Mouse (Mus musculus) embryo, embryonic 11.5 days (tissue): Measurements from ENCODE around the gene Zfp791.
"Not testable (repeated sequence)": the region's sequence is repeated elsewhere in the genome, so short reads cannot be mapped to it uniquely, and the experiment has no call there.

Experiments
- DNase-seq: peaks from one replicate; pipeline ENCODE4 v3.0.0-alpha.2; 2012; ENCODE audit warnings: low read depth, low spot score

Gene Zfp791

DNA sequence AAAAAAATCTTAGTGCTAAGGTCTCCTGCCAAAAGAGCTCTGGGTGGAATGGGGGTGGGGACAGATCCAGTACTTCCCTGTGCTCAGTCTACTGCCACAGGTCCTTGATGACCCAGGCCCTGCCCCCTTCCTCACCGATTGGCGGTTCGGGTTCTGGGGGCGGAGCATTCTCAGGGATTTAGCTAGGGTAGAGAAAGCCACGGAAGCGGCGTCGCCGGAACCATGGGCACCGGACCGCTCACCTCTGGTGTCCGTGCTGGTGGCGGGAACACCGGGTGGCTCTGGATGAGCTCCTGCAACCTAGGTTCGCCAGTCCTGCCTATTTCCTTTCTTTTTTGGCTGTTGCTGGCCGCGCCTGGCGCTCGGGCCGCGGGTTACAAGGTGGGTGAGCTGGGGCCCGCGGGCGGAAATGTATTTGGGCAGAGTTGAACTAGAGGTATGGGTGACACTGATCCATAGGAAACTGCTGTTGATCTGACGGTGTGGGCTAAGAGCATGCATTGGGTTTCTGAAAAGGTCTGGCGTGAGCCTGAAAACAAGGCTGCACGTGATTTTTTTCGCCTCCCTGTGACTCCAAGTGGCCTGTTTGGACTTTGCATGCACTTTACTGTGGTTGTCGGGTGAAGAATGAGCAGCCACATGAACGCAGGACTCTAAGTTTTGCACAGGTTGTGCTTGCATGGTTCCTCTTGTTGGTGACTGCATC is 39.6 kb downstream of the Zfp791 start, which contains the start of gene Man2b1:
Man2b1 (plus strand) TSS at position 163 of the 706 bp plus-strand sequence.
- DNase-seq = peak; percentile 51

GRCm38 (mm10) chr8:85082169-85082568 is 40.7 kb downstream of the Zfp791 start:
- not testable (repeated sequence) for DNase-seq

DNA sequence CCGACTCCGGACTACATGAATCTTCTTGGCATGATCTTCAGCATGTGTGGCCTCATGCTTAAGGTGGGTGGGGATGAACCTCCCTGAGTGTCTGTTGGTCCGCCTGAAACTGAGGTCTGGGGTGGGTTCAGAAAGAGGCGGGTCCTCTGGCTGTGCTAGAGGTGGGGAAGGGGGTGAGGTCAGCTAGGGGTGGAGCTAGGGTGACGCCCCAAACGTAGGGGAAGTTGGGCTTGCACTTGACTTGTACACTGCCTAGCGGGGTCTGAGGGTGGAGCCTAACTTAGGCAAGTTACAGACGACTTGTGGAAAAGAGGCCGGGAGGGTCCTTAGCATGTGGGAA is 41.7 kb downstream of the Zfp791 start, which contains the start of gene Wdr83:
Wdr83 (minus strand) TSS at position 91 of the 340 bp plus-strand sequence.
- DNase-seq = peak; percentile 37

GRCm38 (mm10) chr8:85080532-85081215 is 42.2 kb downstream of the Zfp791 start, which contains the start of gene Wdr83os:
Wdr83os (plus strand) TSS chr8:85080740.
- DNase-seq = peak; percentile 66

DNA sequence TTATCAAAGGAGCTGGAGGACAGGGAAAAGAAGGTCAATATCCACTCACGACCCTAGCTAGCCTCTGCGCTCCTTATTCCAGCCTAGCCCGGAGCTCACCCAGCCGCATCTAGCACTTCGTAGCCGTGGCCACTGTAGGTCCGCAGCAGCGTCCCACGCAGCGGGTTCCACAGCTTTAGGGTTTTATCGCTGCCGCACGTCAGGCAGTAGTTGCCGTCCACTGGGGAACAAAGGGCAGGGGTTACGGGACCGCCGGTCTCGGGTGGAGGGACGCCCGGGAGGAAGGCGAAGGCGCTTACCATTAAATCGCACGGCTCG is 42.7 kb downstream of the Zfp791 start:
- DNase-seq = no peak

GRCm38 (mm10) chr8:85076993-85077392 is 45.9 kb downstream of the Zfp791 start:
- DNase-seq = peak; percentile 71

GRCm38 (mm10) chr8:85076001-85076400 is 46.9 kb downstream of the Zfp791 start:
- no peak for DNase-seq

DNA sequence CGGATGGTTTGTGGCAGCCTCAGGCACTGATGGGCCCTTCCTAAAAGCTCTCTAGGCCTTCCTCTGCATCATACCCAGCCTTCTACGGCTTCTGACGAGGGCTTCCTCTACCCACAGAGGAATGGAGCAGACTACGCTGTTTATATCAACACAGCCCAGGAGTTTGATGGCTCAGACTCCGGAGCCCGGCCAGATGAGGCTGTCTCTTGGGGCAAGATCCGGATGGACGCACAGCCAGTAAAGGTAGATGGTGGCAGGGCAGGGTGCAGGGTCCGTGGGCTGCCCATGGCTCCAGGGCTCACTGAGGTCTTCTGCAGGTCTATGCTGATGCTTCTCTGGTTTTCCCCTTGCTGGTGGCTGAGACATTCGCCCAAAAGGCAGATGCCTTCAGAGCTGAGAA is 48.3 kb downstream of the Zfp791 start:
- DNase-seq = no peak

- no peak for DNase-seq
These were observed 48.7 kb downstream of the Zfp791 start for GRCm38 (mm10) chr8:85074167-85074566.

DNA sequence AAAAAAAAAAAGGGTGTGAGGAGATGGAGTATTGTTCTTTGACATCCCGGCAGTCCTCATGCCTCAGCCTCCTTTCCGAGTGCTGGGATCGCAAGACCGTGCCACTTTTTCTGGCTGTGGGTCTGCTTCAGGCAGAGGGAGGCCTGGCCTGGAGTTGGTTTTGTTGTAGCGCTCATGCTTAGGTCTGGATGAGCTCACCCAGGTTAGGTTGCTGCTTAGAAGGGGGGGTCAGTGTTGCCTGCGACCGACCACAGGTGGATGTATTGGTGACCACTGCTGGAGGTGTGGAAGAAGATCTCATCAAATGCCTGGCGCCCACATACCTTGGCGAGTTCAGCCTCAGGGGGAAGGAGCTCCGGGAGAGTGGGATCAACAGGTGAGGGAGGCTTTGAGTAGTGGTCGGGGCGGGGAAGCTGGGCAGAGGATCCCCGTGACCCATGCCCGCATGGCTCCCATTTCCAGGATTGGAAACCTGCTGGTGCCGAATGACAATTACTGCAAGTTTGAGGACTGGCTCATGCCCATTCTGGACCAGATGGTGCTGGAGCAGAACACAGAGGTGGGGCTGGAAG is 49.8 kb downstream of the Zfp791 start:
- DNase-seq = no peak

GRCm38 (mm10) chr8:85072364-85072929 is 50.4 kb downstream of the Zfp791 start:
- no peak for DNase-seq

- DNase-seq = peak; percentile 83
These were observed 51.2 kb downstream of the Zfp791 start, which contains the start of gene Dhps for GRCm38 (mm10) chr8:85071514-85072281. Dhps (plus strand) TSS chr8:85071757.

DNA sequence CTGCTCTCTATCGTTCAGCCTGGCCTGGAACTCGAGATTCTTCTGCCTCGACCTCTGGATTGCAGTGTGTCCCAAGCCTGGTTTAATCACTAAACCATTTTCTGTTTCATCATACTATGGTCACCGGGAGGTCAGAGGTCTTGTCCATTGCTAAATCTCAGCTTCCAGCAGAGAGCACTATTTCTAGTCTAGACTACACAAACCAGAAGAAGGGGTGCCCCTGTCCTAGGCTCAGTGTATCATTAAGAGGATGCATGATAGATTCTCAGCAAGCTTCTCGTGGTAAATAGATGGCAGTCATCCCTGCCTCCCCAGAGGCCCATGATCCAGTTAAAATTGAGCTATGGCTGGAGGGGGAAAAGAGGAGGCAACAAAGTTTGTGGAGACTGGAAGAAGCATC is 51.9 kb downstream of the Zfp791 start:
- DNase-seq = no peak

DNA sequence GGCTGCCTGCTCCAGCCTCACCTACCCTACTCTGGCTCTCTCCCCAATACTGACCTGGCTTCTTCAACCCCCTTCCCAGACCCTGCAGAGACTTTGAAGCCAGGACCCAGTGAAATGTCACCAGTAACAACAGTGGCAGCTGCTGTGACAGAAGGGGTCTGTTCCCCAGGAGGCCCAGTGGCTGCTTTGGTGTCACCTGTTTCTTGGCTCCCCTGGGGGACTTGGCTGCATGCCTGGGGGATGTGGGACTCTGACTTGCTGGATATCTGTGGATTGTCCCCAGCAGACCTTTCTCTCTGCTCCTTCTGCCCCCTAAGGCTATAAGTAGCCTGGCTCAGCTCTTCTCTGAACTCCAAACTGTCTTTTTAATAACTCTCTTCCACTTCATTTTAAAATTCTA is 54.9 kb downstream of the Zfp791 start, which contains the start of gene Gm5741:
Gm5741 (minus strand) TSS at position 1 of the 400 bp plus-strand sequence.
- DNase-seq = no peak

DNA sequence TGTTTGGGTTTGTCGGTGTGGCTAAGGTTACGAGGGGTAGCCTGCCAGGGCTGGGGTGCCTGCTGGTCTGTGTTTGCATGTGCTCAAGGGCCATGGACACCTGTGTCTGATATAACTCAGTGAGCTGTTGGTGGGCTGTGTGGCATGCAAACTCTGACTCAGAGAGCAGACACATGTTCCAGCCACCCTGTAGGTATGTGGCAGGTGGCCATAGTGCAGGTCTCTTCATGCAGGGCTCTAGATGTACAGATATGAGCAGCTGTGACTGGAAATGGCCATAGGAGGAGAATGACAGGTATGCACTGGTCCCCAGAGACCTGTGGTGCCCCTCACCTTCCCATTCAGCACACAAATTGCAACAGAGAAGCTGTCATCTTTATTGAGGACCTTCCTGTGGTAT is 55.7 kb downstream of the Zfp791 start:
- no peak for DNase-seq

- no peak for DNase-seq
These were observed 57.7 kb downstream of the Zfp791 start for GRCm38 (mm10) chr8:85065213-85065612.

DNA sequence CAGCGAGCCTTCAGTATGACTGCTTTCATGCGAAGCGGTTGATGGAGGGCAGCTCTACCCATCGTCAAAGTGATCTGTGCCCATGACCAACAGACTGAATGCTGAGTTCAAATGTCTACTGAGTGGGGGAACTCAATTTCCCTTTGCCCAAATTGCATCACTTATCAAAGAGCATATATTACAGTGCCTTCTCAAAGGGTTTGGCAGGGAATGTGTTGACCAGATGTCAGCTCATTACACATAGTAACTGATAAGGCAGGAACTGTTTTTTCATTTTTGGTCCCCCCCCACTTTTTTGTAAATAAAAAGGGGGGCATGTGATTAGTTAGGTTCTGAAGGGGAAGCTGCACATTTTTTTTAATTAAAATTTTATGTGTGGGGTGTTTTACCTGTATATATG is 60.3 kb downstream of the Zfp791 start:
- DNase-seq = no peak

DNA sequence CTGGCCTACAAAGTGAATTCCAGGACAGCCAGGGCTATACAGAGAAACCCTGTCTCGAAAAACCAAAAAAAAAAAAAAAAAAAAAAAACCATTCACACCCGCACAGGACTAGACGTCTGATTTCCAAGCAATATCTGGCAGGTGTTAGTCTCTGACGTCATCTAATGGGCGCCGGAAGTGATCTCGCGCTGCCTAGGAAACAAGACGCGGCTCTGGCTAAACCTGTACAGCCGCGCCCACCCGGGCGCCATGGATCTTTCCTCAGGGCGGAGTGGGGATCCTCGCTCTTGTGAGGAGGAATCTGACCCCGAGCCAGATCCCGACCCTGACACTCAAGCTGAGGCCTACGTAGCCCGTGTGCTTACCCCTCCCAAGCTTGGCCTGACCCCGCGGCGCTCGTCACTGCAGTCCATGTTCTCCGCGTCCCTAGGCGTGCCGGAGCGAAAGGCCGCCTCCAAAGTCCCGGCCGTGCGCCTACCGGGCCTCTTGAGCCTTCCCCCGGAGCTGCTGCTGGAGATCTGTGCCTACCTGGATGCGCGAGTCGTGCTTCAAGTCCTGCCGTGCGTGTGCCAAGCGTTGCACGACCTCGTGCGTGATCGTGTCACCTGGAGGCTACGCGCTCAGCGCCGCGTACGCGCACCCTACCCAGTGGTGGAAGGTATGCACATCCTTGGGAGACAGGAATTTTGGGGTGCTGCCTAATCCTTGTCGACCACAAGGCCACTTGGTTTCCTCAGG is 62.8 kb downstream of the Zfp791 start, which contains the start of gene Fbxw9:
Fbxw9 (plus strand) TSS at position 177 of the 738 bp plus-strand sequence.
- DNase-seq = peak; percentile 88
